Comparison of ENCODE assay signal across 20 mouse cellular contexts in the genomic region with DNA sequence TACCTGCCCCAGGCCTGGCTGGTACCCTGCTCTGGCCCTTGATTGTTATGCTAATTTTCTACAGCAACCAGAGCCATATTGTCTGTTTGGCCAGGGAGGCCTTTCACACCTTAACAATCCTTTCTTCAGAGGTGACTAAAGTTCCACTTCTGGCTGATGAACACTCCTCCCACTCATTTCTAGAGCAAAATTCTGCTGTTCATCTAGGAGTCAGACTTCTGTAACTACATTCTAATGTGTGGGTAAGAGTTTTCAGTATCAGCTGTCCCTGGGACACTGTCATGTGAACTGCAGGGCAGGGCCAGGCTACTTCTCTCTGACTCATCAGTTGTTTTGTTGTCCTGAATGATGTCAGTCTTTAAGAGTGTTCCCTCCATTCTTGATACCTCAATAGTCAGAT.
"Had no signal": no experiment of that assay in that cellular context is flagged by ENCODE, and none has a peak within 500 bp of the region (broad histone marks: within the 10 kb centered on the region; RNA-seq: fewer than 3 reads in every experiment).

No protein-coding gene starts in this region.

- H3K27ac ChIP-seq: lung, embryonic 15.5 days; macrophage; neural tube, embryonic 13.5 days; neural tube, embryonic 15.5 days had no signal

- H3K4me2 ChIP-seq: lung, embryonic 15.5 days; midbrain, embryonic 11.5 days; neural tube, embryonic 13.5 days; neural tube, embryonic 15.5 days had no signal

- H3K9ac ChIP-seq: liver, postnatal 0 days; lung, embryonic 15.5 days; neural tube, embryonic 13.5 days; neural tube, embryonic 15.5 days had no signal

- H3K4me3 ChIP-seq: lung, embryonic 15.5 days; megakaryocyte, embryonic 14.5 days; myocyte; neural tube, embryonic 13.5 days; neural tube, embryonic 15.5 days had no signal

- DNase-seq: liver, postnatal 0 days; lung, adult 2 months; lung, postnatal 14 days; lung, postnatal 36 days; midbrain, embryonic 14.5 days; retina, postnatal 1 day; right cerebral cortex, adult 18-20 months; right cerebral cortex, postnatal 25 days; right cerebral cortex, postnatal 4 days; spleen, adult 18-20 months; thymus, adult 18-20 months; thymus, postnatal 14 days; thymus, postnatal 36 days had no signal

- H3K4me1 ChIP-seq: lung, embryonic 15.5 days; neural tube, embryonic 13.5 days; neural tube, embryonic 15.5 days had no signal

- H3K27me3 ChIP-seq: lung, embryonic 15.5 days; neural tube, embryonic 13.5 days; neural tube, embryonic 15.5 days had no signal

- H3K9me3 ChIP-seq: lung, embryonic 15.5 days; megakaryocyte, embryonic 14.5 days; neural tube, embryonic 13.5 days; neural tube, embryonic 15.5 days had no signal

- H3K36me3 ChIP-seq: lung, embryonic 15.5 days; neural tube, embryonic 13.5 days; neural tube, embryonic 15.5 days had no signal
